Mouse (Mus musculus) intestine, postnatal 0 days (tissue): ENCODE data around the gene Myo5a. TPM values are rescaled to one million over a fixed set of nuclear protein-coding genes. Genes with fewer than 3 reads are reported as not detected.

ENCODE experiments used
- ATAC-seq: fragments of 200-750 bp; cut with Nextera tagmentation; 2 replicates; pipeline ENCODE4 v1.8.0; 2017; ENCODE audit warnings: mild to moderate bottlenecking, moderate TSS enrichment, moderate library complexity
- H3K27ac ChIP-seq: fragments of 300-500 bp; sonication (generic); 2 replicates; pipeline ENCODE4 v1.5.1; 2014; ENCODE audit warnings: mild to moderate bottlenecking, low read depth, low read length, moderate library complexity
- H3K27me3 ChIP-seq: fragments of 300-500 bp; sonication (generic); replicated peaks from 2 replicates; pipeline ENCODE4 v1.6.1; 2014; ENCODE audit warnings: low read length, mixed read lengths; ENCODE audit not compliant: control insufficient read depth, insufficient read depth
- H3K36me3 ChIP-seq: fragments of 300-500 bp; sonication (generic); 2 replicates; pipeline ENCODE4 v1.6.1; 2014; ENCODE audit warnings: mild to moderate bottlenecking, moderate library complexity; ENCODE audit not compliant: control insufficient read depth, insufficient read depth
- H3K4me1 ChIP-seq: fragments of 300-500 bp; sonication (generic); replicated peaks from 2 replicates; pipeline ENCODE4 v1.6.1; 2014; ENCODE audit warnings: antibody characterized with exemption, low read length, mixed read lengths; ENCODE audit not compliant: control insufficient read depth, insufficient read depth
- H3K4me2 ChIP-seq: fragments of 300-500 bp; sonication (generic); replicated peaks from 2 replicates; pipeline ENCODE4 v1.6.1; 2014; ENCODE audit warnings: low read depth, mild to moderate bottlenecking, moderate library complexity
- H3K4me3 ChIP-seq: fragments of 300-500 bp; sonication (generic); 2 replicates; pipeline ENCODE4 v1.5.1; 2014; ENCODE audit warnings: low read depth, low read length
- H3K9ac ChIP-seq: fragments of 300-500 bp; sonication (generic); 2 replicates; pipeline ENCODE4 v1.6.1; 2014; ENCODE audit warnings: mild to moderate bottlenecking, low read depth, low read length
- H3K9me3 ChIP-seq: fragments of 300-500 bp; sonication (generic); 2 replicates; pipeline ENCODE4 v1.6.1; 2016; ENCODE audit warnings: mixed run types; ENCODE audit not compliant: control insufficient read depth
- CTCF ChIP-seq: sonication (generic); IDR thresholded peaks from 2 replicates; pipeline ENCODE4 v1.5.1; 2016; ENCODE audit warnings: low read depth, mild to moderate bottlenecking, control low read depth, antibody characterized with exemption, moderate library complexity
- WGBS: fragments of 180-500 bp; shearing (Covaris S2); extraction: QIAGEN DNeasy Blood & Tissue Kit; methylation state at CpG from one replicate; pipeline ENCODE4 v1.1.7; 2014; 5-methylcytosine and 5-hydroxymethylcytosine counted together
- polyA plus RNA-seq: library from polyadenylated mRNA; unstranded; fragments of >200 nt; fragmentation: Nextera tagmentation; extraction: Ambion mirVana; gene quantifications from 2 replicates; pipeline ENCODE4 v1.2.1, GENCODE M21; 2015

The Myo5a gene
- polyA plus RNA-seq, 1 experiment from 2014 or later: 3.1 TPM

GRCm38 (mm10) chr9:75197297-75197696 is 126.5 kb downstream of the Myo5a start:
- Histone ChIP-seq H3K27ac (no peak overlapping the region), H3K9ac (no peak overlapping the region), H3K36me3 (no peaks in the 10 kb centered on the region), H3K4me2 (no peak overlapping the region), H3K4me3 (no peak overlapping the region), H3K27me3 (no peaks in the 10 kb centered on the region), H3K4me1 (no peaks in the 10 kb centered on the region), H3K9me3 (no peaks in the 10 kb centered on the region)
- no peak for ATAC-seq
- WGBS: 57% methylated on average over 6 of the region's 6 CpGs
- TF ChIP-seq CTCF: peak; percentile 59

GRCm38 (mm10) chr9:75201506-75201905 is 130.7 kb downstream of the Myo5a start:
- H3K4me3 ChIP-seq: no peak overlapping the region
- H3K4me2 ChIP-seq: no peak overlapping the region
- H3K27me3 ChIP-seq: no peaks in the 10 kb centered on the region
- no peaks in the 10 kb centered on the region for H3K9me3 ChIP-seq
- no peak overlapping the region for H3K9ac ChIP-seq
- H3K36me3 ChIP-seq: no peaks in the 10 kb centered on the region
- no peak for ATAC-seq
- 96% methylated on average over 1 of the region's 1 CpGs for WGBS
- no peaks in the 10 kb centered on the region for H3K4me1 ChIP-seq
- H3K27ac ChIP-seq: no peak overlapping the region
- TF ChIP-seq CTCF: no peak

- H3K4me3 ChIP-seq: no peak overlapping the region
- H3K27me3 ChIP-seq: no peaks in the 10 kb centered on the region
- WGBS: 94% methylated on average over 2 of the region's 2 CpGs
- ATAC-seq: no peak
- H3K36me3 ChIP-seq: no peaks in the 10 kb centered on the region
- H3K9ac ChIP-seq: no peak overlapping the region
- H3K4me2 ChIP-seq: no peak overlapping the region
- H3K9me3 ChIP-seq: no peaks in the 10 kb centered on the region
- TF ChIP-seq CTCF: no peak
- H3K4me1 ChIP-seq: no peaks in the 10 kb centered on the region
- H3K27ac ChIP-seq: no peak overlapping the region
Observed at GRCm38 (mm10) chr9:75202036-75202435, 131.2 kb downstream of the Myo5a start.

GRCm38 (mm10) chr9:75209246-75209645 is 138.4 kb downstream of the Myo5a start:
- no peaks in the 10 kb centered on the region for H3K9me3 ChIP-seq
- H3K9ac ChIP-seq: no peak overlapping the region
- peaks cover 3% of the 10 kb centered on the region for H3K36me3 ChIP-seq
- ATAC-seq: no peak
- H3K27me3 ChIP-seq: no peaks in the 10 kb centered on the region
- no peak overlapping the region for H3K4me2 ChIP-seq
- no peak for TF ChIP-seq CTCF
- no peaks in the 10 kb centered on the region for H3K4me1 ChIP-seq
- H3K27ac ChIP-seq: no peak overlapping the region
- no peak overlapping the region for H3K4me3 ChIP-seq
- WGBS: 85% methylated on average over 1 of the region's 1 CpGs

- Histone ChIP-seq H3K4me3 (no peak overlapping the region), H3K36me3 (peaks cover 3% of the 10 kb centered on the region), H3K9ac (no peak overlapping the region), H3K4me1 (no peaks in the 10 kb centered on the region), H3K4me2 (no peak overlapping the region), H3K27me3 (no peaks in the 10 kb centered on the region), H3K9me3 (no peaks in the 10 kb centered on the region), H3K27ac (no peak overlapping the region)
- ATAC-seq: no peak
- WGBS: 87% methylated on average over 2 of the region's 2 CpGs
- TF ChIP-seq CTCF: peak; percentile 51
Observed at GRCm38 (mm10) chr9:75210269-75210668, 139.5 kb downstream of the Myo5a start.

- Histone ChIP-seq H3K36me3 (peaks cover 3% of the 10 kb centered on the region), H3K9me3 (no peaks in the 10 kb centered on the region), H3K9ac (no peak overlapping the region), H3K27me3 (no peaks in the 10 kb centered on the region), H3K4me2 (no peak overlapping the region), H3K4me3 (no peak overlapping the region), H3K27ac (no peak overlapping the region), H3K4me1 (no peaks in the 10 kb centered on the region)
- no peak for ATAC-seq
- no peak for TF ChIP-seq CTCF
- WGBS: 93% methylated on average over 11 of the region's 11 CpGs
Observed at GRCm38 (mm10) chr9:75214743-75215413, 144.1 kb downstream of the Myo5a start.
